Mouse (Mus musculus): ENCODE results near the gene A630010A05Rik. TPM values are rescaled to one million over a fixed set of nuclear protein-coding genes. Genes with fewer than 3 reads are reported as not detected.
"Not testable (repeated sequence)": the region's sequence is repeated elsewhere in the genome, so short reads cannot be mapped to it uniquely, and the experiment has no call there.

A630010A05Rik gene
- total RNA-seq (2014; rRNA removed) = not detected in 2 replicates
- not detected in 2 replicates for polyA plus RNA-seq (2015; fragmentation: Nextera tagmentation; extraction: Ambion mirVana)

DNA sequence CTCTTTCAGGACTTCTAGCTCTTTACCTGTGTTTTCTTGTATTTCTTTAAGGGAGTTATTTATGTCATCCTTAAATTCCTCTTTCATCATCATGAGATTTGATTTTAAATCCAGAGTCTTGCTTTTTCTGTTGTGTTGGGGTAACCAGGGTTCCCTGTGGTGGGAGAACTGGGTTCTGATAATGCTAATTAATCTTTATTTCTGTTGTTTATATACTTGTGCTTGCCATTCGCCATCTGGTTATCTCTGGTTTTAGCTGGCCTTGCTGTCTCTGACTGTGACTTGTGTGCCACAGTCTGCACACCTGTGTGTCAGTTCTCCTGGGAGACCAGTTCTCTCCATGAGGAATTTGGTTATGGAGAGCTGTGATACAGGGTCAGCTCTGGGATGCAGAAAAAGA lies at the start of gene A630010A05Rik:
Gene A630010A05Rik (plus strand): TSS at position 301 of the 400 bp plus-strand sequence.
- no peak within 1 kb of the TSS for H3K4me2 ChIP-seq (ENCODE audit: low read depth, low read length)

DNA sequence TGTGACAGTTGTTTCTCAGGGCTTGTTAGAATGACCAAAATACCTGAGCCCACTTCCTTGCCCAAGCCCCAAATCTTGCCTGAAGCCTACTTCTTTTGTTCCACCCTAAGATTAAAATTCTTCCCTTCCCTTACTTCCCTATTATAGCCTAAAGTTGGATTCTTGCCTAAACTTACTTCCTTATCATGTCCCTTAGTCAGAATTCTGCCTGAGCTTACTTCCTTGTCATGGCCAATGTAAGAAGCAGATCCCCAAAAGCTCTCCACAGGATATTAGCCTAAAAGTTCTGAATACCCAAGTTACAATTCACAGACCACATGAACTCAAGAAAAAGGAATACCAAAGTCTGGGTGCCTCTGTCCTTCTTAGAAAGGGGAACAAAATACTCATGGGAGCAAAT lies 26.4 kb upstream of the A630010A05Rik start:
- no peak overlapping the region for H3K4me3 ChIP-seq (ENCODE audit: low read length)
- no peaks in the 10 kb centered on the region for H3K27me3 ChIP-seq (ENCODE audit: insufficient read depth, low read length)
- no peaks in the 10 kb centered on the region for H3K4me1 ChIP-seq (ENCODE audit: insufficient read depth, low read length)
- no peaks in the 10 kb centered on the region for H3K9me3 ChIP-seq (ENCODE audit: low read length)
- H3K27ac ChIP-seq = no peak overlapping the region
- TF ChIP-seq CTCF (IDR thresholded peaks at IDR 0.05; ENCODE audit: low read depth) = no peak
- no peak overlapping the region for H3K9ac ChIP-seq (replicated peaks; ENCODE audit: low read length)
- no peak overlapping the region for H3K4me2 ChIP-seq (ENCODE audit: low read depth, low read length)
- no peak for ATAC-seq
- no peaks in the 10 kb centered on the region for H3K36me3 ChIP-seq (ENCODE audit: insufficient read depth, low read length)
- no peak for DNase-seq (ENCODE audit: low spot score)

More for the DNA sequence above, at the start of gene A630010A05Rik:
- H3K4me3 ChIP-seq (ENCODE audit: low read length) = no peak within 1 kb of the TSS
- no peak for TF ChIP-seq CTCF (IDR thresholded peaks at IDR 0.05; ENCODE audit: low read depth)
- H3K36me3 ChIP-seq (ENCODE audit: insufficient read depth, low read length) = no peaks in the 10 kb centered on the region
- WGBS = 89% methylated on average over 1 of the region's 1 CpGs
- H3K9ac ChIP-seq (replicated peaks; ENCODE audit: low read length) = no peak within 1 kb of the TSS
- H3K27me3 ChIP-seq (ENCODE audit: insufficient read depth, low read length) = no peaks in the 10 kb centered on the region
- H3K27ac ChIP-seq = no peak within 1 kb of the TSS
- no peaks in the 10 kb centered on the region for H3K9me3 ChIP-seq (ENCODE audit: low read length)
- ATAC-seq (no peak), DNase-seq (ENCODE audit: low spot score) (no peak)
- H3K4me1 ChIP-seq (ENCODE audit: insufficient read depth, low read length) = no peaks in the 10 kb centered on the region

DNA sequence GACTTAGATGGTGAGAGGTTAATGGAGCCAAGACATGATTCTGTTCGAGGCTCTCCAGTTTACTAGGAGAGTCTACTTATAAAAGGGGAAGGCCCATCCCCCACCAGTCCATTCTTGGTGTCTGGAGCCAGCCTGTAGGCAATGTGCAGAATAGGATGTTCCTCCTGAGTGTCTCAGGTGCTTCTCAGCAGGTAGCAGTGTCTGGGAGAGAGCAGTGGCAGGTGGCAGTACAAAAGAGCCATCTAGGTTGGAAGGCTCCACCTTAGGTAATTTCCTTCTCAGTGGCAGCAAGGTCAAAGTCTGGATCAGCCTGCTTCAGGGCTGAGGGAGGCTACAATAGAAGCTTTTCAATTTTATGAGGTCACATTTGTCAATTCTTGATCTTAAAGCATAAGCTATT lies 4.9 kb upstream of the A630010A05Rik start:
- WGBS = 50% methylated on average over 1 of the region's 1 CpGs
- not testable (repeated sequence) for DNase-seq (ENCODE audit: low spot score); H3K4me1 ChIP-seq (ENCODE audit: insufficient read depth, low read length); H3K36me3 ChIP-seq (ENCODE audit: insufficient read depth, low read length); H3K4me2 ChIP-seq (ENCODE audit: low read depth, low read length); H3K9me3 ChIP-seq (ENCODE audit: low read length); H3K9ac ChIP-seq (replicated peaks; ENCODE audit: low read length); H3K27ac ChIP-seq; H3K4me3 ChIP-seq (ENCODE audit: low read length); ATAC-seq; H3K27me3 ChIP-seq (ENCODE audit: insufficient read depth, low read length)

Other genes with a start within 250 kb of the A630010A05Rik start
- 83.8 and 93.0 TPM in 2 replicates for gene Fopnl, start 244.9 kb upstream of the A630010A05Rik start, total RNA-seq (2014; rRNA removed)
- gene Fopnl, start 244.9 kb upstream of the A630010A05Rik start, polyA plus RNA-seq (2015; fragmentation: Nextera tagmentation; extraction: Ambion mirVana) = 206 and 212 TPM in 2 replicates
- 14.2 and 15.2 TPM in 2 replicates for gene Abcc1, start 200.8 kb upstream of the A630010A05Rik start, total RNA-seq (2014; rRNA removed)
- gene Abcc1, start 200.8 kb upstream of the A630010A05Rik start, polyA plus RNA-seq (2015; fragmentation: Nextera tagmentation; extraction: Ambion mirVana) = 9.1 and 9.7 TPM in 2 replicates

Data from hindbrain, postnatal 0 days (tissue).